Mouse (Mus musculus) thymus, postnatal 4 days (tissue): ENCODE data around the gene Foxi1.

Source experiments
- DNase-seq: peaks from one replicate; pipeline ENCODE4 v3.0.0; 2021

Foxi1 gene

DNA sequence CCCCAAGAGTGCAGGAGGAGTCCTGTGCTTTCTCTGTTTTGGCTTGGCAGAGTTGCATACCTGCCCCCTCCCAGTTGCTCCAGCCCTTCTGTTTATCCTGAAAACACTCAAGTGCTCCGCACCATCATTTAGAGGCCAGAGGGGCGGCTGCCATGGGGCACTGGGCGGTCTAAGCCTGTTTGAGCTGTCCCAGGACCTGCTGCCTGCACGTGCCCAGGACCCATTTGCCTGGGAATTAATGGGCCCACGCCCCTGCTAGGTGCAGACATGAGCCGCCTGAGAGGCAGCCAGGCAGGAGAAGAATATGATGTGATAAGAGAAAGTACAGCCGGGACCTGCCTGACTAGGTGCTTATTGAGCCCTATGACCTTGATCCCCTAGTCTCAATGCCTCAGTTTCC is 52.7 kb downstream of the Foxi1 start:
- no peak for DNase-seq
